Mouse (Mus musculus) liver, postnatal 0 days (tissue): ENCODE measurements around the gene Btd. TPM values are rescaled to one million over a fixed set of nuclear protein-coding genes. Genes with fewer than 3 reads are reported as not detected.
A peak's percentile ranks its signal among the peaks of the same experiment; 100 is the strongest.

Experiments
- ATAC-seq: fragments of 200-750 bp; cut with Nextera tagmentation; 2 replicates; pipeline ENCODE4 v1.8.0; 2017; ENCODE audit warnings: mild to moderate bottlenecking, moderate library complexity
- DNase-seq: peaks from one replicate; pipeline ENCODE4 v3.0.0-alpha.2; 2016
- H3K27ac ChIP-seq: fragments of 300-500 bp; sonication (generic); 2 replicates; pipeline ENCODE4 v1.5.1; 2014; ENCODE audit warnings: antibody characterized with exemption, moderate library complexity, mild to moderate bottlenecking, low read depth
- H3K27me3 ChIP-seq: fragments of 300-500 bp; sonication (generic); 2 replicates; pipeline ENCODE4 v1.6.1; 2014; ENCODE audit warnings: low read length, control low read depth, mixed read lengths; ENCODE audit not compliant: insufficient read depth
- H3K36me3 ChIP-seq: fragments of 300-500 bp; sonication (generic); replicated peaks from 2 replicates; pipeline ENCODE4 v1.6.1; 2014; ENCODE audit warnings: mild to moderate bottlenecking, control low read depth, low read length, moderate library complexity, mixed read lengths; ENCODE audit not compliant: insufficient read depth
- H3K4me1 ChIP-seq: fragments of 300-500 bp; sonication (generic); 2 replicates; pipeline ENCODE4 v1.6.1; 2014; ENCODE audit warnings: antibody characterized with exemption, mild to moderate bottlenecking, control low read depth; ENCODE audit not compliant: insufficient read depth
- H3K4me2 ChIP-seq: fragments of 300-500 bp; sonication (generic); 2 replicates; pipeline ENCODE4 v1.6.1; 2014; ENCODE audit warnings: low read depth, mild to moderate bottlenecking, low read length, moderate library complexity, mixed read lengths
- H3K4me3 ChIP-seq: fragments of 300-500 bp; sonication (generic); 2 replicates; pipeline ENCODE4 v1.5.1; 2014; ENCODE audit warnings: low read depth, low read length
- H3K9ac ChIP-seq: fragments of 300-500 bp; sonication (generic); replicated peaks from 2 replicates; pipeline ENCODE4 v1.6.1; 2014; ENCODE audit warnings: mild to moderate bottlenecking, moderate library complexity
- H3K9me3 ChIP-seq: fragments of 300-500 bp; sonication (generic); 2 replicates; pipeline ENCODE4 v1.6.1; 2016; ENCODE audit warnings: mild to moderate bottlenecking, control low read depth, low read length, mixed read lengths
- CTCF ChIP-seq: sonication (generic); IDR thresholded peaks from 2 replicates; pipeline ENCODE4 v1.5.1; 2016; ENCODE audit warnings: antibody characterized with exemption, low read depth
- EP300 ChIP-seq: IDR thresholded peaks from 2 replicates; pipeline ENCODE4 v1.6.1; 2016; ENCODE audit warnings: antibody characterized with exemption, low read depth, mild to moderate bottlenecking
- WGBS: fragments of 180-500 bp; shearing (Covaris S2); extraction: QIAGEN DNeasy Blood & Tissue Kit; methylation state at CpG from one replicate; pipeline ENCODE4 v1.1.7; 2014; ENCODE audit not compliant: insufficient replicate concordance; 5-methylcytosine and 5-hydroxymethylcytosine counted together
- polyA plus RNA-seq: library from polyadenylated mRNA; unstranded; fragments of >200 nt; fragmentation: Nextera tagmentation; extraction: Ambion mirVana; gene quantifications from 2 replicates; pipeline ENCODE4 v1.2.1, GENCODE M21; 2015

Gene Btd
- polyA plus RNA-seq, 1 experiment from 2014 or later = 44.1 TPM

- H3K4me2 ChIP-seq = peak overlapping the region; percentile 59
- DNase-seq (peak; percentile 28), ATAC-seq (no peak)
- H3K27me3 ChIP-seq = no peaks in the 10 kb centered on the region
- peak overlapping the region; percentile 66 for H3K27ac ChIP-seq
- no peaks in the 10 kb centered on the region for H3K9me3 ChIP-seq
- WGBS = 36% methylated on average over 10 of the region's 10 CpGs
- H3K4me1 ChIP-seq = peaks cover 13% of the 10 kb centered on the region
- no peak overlapping the region for H3K4me3 ChIP-seq
- H3K36me3 ChIP-seq = no peaks in the 10 kb centered on the region
- no peak for TF ChIP-seq CTCF
- no peak for TF ChIP-seq EP300
- no peak overlapping the region for H3K9ac ChIP-seq
Measured at GRCm38 (mm10) chr14:31685680-31686079, 44.9 kb downstream of the Btd start.

GRCm38 (mm10) chr14:31686231-31686630 is 45.4 kb downstream of the Btd start:
- TF ChIP-seq CTCF (no peak), EP300 (no peak)
- 0 out of 2 replicates have a peak overlapping the region, but pooled peaks have one; percentile 59 for H3K4me2 ChIP-seq
- H3K4me1 ChIP-seq = peaks cover 13% of the 10 kb centered on the region
- DNase-seq = no peak
- no peak overlapping the region for H3K4me3 ChIP-seq
- WGBS = 62% methylated on average over 1 of the region's 1 CpGs
- no peak overlapping the region for H3K27ac ChIP-seq
- H3K36me3 ChIP-seq = no peaks in the 10 kb centered on the region
- H3K27me3 ChIP-seq = no peaks in the 10 kb centered on the region
- no peak for ATAC-seq
- H3K9ac ChIP-seq = no peak overlapping the region
- no peaks in the 10 kb centered on the region for H3K9me3 ChIP-seq

GRCm38 (mm10) chr14:31692536-31692935 is 51.7 kb downstream of the Btd start:
- no peak overlapping the region for H3K27ac ChIP-seq
- H3K4me3 ChIP-seq = no peak overlapping the region
- WGBS = 80% methylated on average over 6 of the region's 6 CpGs
- H3K4me2 ChIP-seq = no peak overlapping the region
- DNase-seq (no peak), ATAC-seq (no peak)
- no peak for TF ChIP-seq EP300
- no peak for TF ChIP-seq CTCF
- no peaks in the 10 kb centered on the region for H3K4me1 ChIP-seq
- H3K27me3 ChIP-seq = no peaks in the 10 kb centered on the region
- H3K9me3 ChIP-seq = no peaks in the 10 kb centered on the region
- H3K36me3 ChIP-seq = 0 out of 2 replicates have a peak, but pooled peaks cover 6% of the 10 kb centered on the region
- no peak overlapping the region for H3K9ac ChIP-seq

- Histone ChIP-seq H3K9me3 (no peaks in the 10 kb centered on the region), H3K4me3 (no peak overlapping the region), H3K9ac (no peak overlapping the region), H3K4me2 (no peak overlapping the region), H3K27ac (no peak overlapping the region), H3K4me1 (no peaks in the 10 kb centered on the region), H3K27me3 (no peaks in the 10 kb centered on the region), H3K36me3 (peaks cover 17% of the 10 kb centered on the region)
- WGBS = 65% methylated on average over 9 of the region's 9 CpGs
- TF ChIP-seq EP300 (no peak), CTCF (no peak)
- DNase-seq (no peak), ATAC-seq (no peak)
Measured at GRCm38 (mm10) chr14:31696206-31696984, 55.6 kb downstream of the Btd start.

- no peak for ATAC-seq
- WGBS = 67% methylated on average over 3 of the region's 3 CpGs
- no peaks in the 10 kb centered on the region for H3K27me3 ChIP-seq
Measured at GRCm38 (mm10) chr14:31696985-31697303, 56.1 kb downstream of the Btd start.

GRCm38 (mm10) chr14:31697346-31697745 is 56.5 kb downstream of the Btd start:
- Histone ChIP-seq H3K9me3 (no peaks in the 10 kb centered on the region), H3K27ac (no peak overlapping the region), H3K9ac (no peak overlapping the region), H3K4me2 (no peak overlapping the region), H3K36me3 (peaks cover 19% of the 10 kb centered on the region), H3K27me3 (no peaks in the 10 kb centered on the region), H3K4me1 (no peaks in the 10 kb centered on the region), H3K4me3 (no peak overlapping the region)
- DNase-seq (no peak), ATAC-seq (no peak)
- no peak for TF ChIP-seq EP300
- TF ChIP-seq CTCF = no peak
- 84% methylated on average over 3 of the region's 3 CpGs for WGBS

More at GRCm38 (mm10) chr14:31696985-31697303, 56.1 kb downstream of the Btd start:
- H3K9me3 ChIP-seq = no peaks in the 10 kb centered on the region
- no peaks in the 10 kb centered on the region for H3K4me1 ChIP-seq
- peaks cover 19% of the 10 kb centered on the region for H3K36me3 ChIP-seq
- TF ChIP-seq CTCF = no peak
- TF ChIP-seq EP300 = no peak
- H3K9ac ChIP-seq = no peak overlapping the region
- H3K4me3 ChIP-seq = no peak overlapping the region
- H3K4me2 ChIP-seq = no peak overlapping the region
- DNase-seq = no peak
- no peak overlapping the region for H3K27ac ChIP-seq
